Mouse (Mus musculus) neural tube, embryonic 11.5 days (tissue): ENCODE results near the gene Ankrd1. TPM values are rescaled to one million over a fixed set of nuclear protein-coding genes. Genes with fewer than 3 reads are reported as not detected.

ENCODE experiments used
- ATAC-seq: fragments of 200-750 bp; cut with Nextera tagmentation; 2 replicates; pipeline ENCODE4 v1.8.0; 2017; ENCODE audit warnings: moderate number of reproducible peaks, mild to moderate bottlenecking, moderate TSS enrichment, moderate library complexity; ENCODE audit not compliant: insufficient read depth, low FRiP score, low TSS enrichment
- DNase-seq: peaks from one replicate; pipeline ENCODE4 v3.0.0-alpha.2; 2015; ENCODE audit warnings: low spot score
- H3K27ac ChIP-seq: fragments of 300-500 bp; sonication (generic); 2 replicates; pipeline ENCODE4 v1.5.1; 2014; ENCODE audit warnings: low read depth, mild to moderate bottlenecking, low read length
- H3K27me3 ChIP-seq: fragments of 300-500 bp; sonication (generic); 2 replicates; pipeline ENCODE4 v1.6.1; 2014; ENCODE audit warnings: mild to moderate bottlenecking, low read length, mixed read lengths; ENCODE audit not compliant: control insufficient read depth, insufficient read depth
- H3K36me3 ChIP-seq: fragments of 300-500 bp; sonication (generic); 2 replicates; pipeline ENCODE4 v1.6.1; 2014; ENCODE audit warnings: mild to moderate bottlenecking, low read length, moderate library complexity, mixed read lengths; ENCODE audit not compliant: control insufficient read depth, insufficient read depth
- H3K4me1 ChIP-seq: fragments of 300-500 bp; sonication (generic); 2 replicates; pipeline ENCODE4 v1.6.1; 2014; ENCODE audit warnings: low read length, mixed read lengths; ENCODE audit not compliant: control insufficient read depth, insufficient read depth
- H3K4me2 ChIP-seq: fragments of 300-500 bp; sonication (generic); 2 replicates; pipeline ENCODE4 v1.6.1; 2014; ENCODE audit warnings: low read depth, mild to moderate bottlenecking, moderate library complexity
- H3K4me3 ChIP-seq: fragments of 300-500 bp; sonication (generic); 2 replicates; pipeline ENCODE4 v1.5.1; 2014; ENCODE audit warnings: low read depth, low read length
- H3K9ac ChIP-seq: fragments of 300-500 bp; sonication (generic); 2 replicates; pipeline ENCODE4 v1.6.1; 2014; ENCODE audit warnings: mild to moderate bottlenecking, low read length
- H3K9me3 ChIP-seq: fragments of 300-500 bp; sonication (generic); 2 replicates; pipeline ENCODE4 v1.6.1; 2016; ENCODE audit warnings: low read length; ENCODE audit not compliant: control insufficient read depth
- WGBS: fragments of 180-500 bp; shearing (Covaris S2); extraction: QIAGEN DNeasy Blood & Tissue Kit; methylation state at CpG from one replicate; pipeline ENCODE4 v1.1.7; 2014; 5-methylcytosine and 5-hydroxymethylcytosine counted together
- polyA plus RNA-seq: library from polyadenylated mRNA; unstranded; fragments of >200 nt; fragmentation: Nextera tagmentation; extraction: Ambion mirVana; gene quantifications from 2 replicates; pipeline ENCODE4 v1.2.1, GENCODE M21; 2014

Ankrd1 gene
- polyA plus RNA-seq, 1 experiment from 2014 or later = 1.5 TPM

- Histone ChIP-seq H3K27me3 (no peaks in the 10 kb centered on the region), H3K9me3 (no peaks in the 10 kb centered on the region), H3K4me1 (no peaks in the 10 kb centered on the region), H3K27ac (no peak overlapping the region), H3K36me3 (peaks cover 4% of the 10 kb centered on the region), H3K4me3 (no peak overlapping the region), H3K4me2 (no peak overlapping the region), H3K9ac (no peak overlapping the region)
- ATAC-seq = no peak
- no peak for DNase-seq
- 84% methylated on average over 1 of the region's 1 CpGs for WGBS
Measured at GRCm38 (mm10) chr19:36098265-36098664, 21.6 kb downstream of the Ankrd1 start.

DNA sequence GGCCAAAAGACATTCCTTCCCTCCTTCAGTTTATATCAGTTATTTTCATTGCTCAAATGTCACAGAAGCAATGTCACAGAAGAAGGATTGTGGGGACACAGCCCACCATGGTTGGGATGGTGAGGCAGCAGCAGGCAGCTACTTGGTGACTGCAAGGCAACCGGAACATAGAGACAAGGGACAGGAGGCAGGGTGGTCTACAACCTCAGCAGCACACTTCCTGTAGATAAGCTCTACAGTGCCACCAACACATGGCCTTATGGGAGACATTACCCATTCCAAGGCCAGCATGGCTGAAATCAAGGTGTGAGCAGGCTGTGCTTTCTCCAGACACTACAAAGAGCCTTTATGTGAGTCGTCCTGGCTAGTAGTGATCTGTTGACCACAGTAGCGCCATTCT, 22.7 kb downstream of the Ankrd1 start:
- Histone ChIP-seq H3K27me3 (no peaks in the 10 kb centered on the region), H3K4me1 (no peaks in the 10 kb centered on the region), H3K9me3 (no peaks in the 10 kb centered on the region), H3K9ac (no peak overlapping the region), H3K36me3 (peaks cover 4% of the 10 kb centered on the region), H3K4me3 (no peak overlapping the region), H3K4me2 (no peak overlapping the region), H3K27ac (no peak overlapping the region)
- DNase-seq (no peak), ATAC-seq (no peak)
- 89% methylated on average over 3 of the region's 3 CpGs for WGBS

GRCm38 (mm10) chr19:36090781-36091180, 29.1 kb downstream of the Ankrd1 start:
- H3K4me1 ChIP-seq = no peaks in the 10 kb centered on the region
- WGBS = 58% methylated on average over 5 of the region's 5 CpGs
- no peak overlapping the region for H3K4me3 ChIP-seq
- no peak overlapping the region for H3K9ac ChIP-seq
- no peak overlapping the region for H3K4me2 ChIP-seq
- H3K36me3 ChIP-seq = peaks cover 2% of the 10 kb centered on the region
- ATAC-seq (no peak), DNase-seq (no peak)
- no peaks in the 10 kb centered on the region for H3K9me3 ChIP-seq
- no peak overlapping the region for H3K27ac ChIP-seq
- H3K27me3 ChIP-seq = no peaks in the 10 kb centered on the region

DNA sequence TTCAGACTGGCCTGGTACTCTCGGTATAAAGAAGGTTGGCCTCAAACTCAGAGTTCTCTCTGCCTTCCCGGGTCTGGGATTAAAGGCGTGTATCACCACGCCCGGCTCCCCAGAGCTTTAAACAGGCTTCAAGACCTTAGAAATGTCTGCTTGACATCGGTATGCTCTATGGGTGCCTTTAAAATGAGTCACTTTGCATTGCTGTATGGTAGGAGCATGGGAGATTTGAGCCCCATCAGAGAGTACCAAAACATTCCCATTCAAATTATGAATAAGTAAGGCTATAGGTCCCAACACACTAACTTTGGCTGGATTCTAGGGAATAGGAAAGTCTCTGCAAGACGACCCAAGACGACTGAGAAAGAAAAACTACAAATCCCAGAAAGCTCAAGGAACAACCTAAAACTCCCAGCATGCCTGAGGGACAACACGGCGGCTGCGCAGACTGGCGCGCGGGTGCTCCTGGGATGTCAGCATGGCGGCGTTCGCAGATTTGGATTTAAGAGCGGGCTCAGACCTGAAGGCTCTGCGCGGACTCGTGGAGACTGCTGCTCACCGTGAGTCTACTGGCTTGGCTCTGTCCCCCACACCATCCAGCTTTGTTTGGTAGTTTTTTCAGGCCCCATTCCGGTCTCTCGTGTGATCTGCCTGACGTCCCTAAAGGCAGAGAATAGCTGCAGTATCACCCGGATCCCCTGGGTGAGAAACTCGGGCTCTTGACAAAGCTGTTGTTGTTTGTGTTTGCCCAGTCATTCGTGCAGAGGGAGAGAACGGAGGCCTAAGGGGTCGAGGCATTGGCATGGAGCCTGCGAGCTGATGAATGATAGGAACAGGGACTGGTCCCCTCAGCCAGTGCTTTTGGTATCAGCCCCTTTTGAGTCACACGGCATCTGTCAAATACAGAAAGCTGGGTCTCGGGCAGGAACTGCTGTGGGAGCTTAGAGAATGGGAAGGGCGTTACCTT, 36.4 kb downstream of the Ankrd1 start, which contains the start of gene Rpp30:
Gene Rpp30 (plus strand): TSS at position 455 of the 964 bp plus-strand sequence.
- H3K9me3 ChIP-seq = no peaks in the 10 kb centered on the region
- H3K4me3 ChIP-seq = peak within 1 kb of the TSS; percentile 56
- peaks cover 5% of the 10 kb centered on the region for H3K4me1 ChIP-seq
- DNase-seq (peak; percentile 90), ATAC-seq (peak; percentile 89)
- no peak within 1 kb of the TSS for H3K27ac ChIP-seq
- H3K9ac ChIP-seq = peak within 1 kb of the TSS; percentile 59
- WGBS = 1% methylated on average over 34 of the region's 34 CpGs
- peak within 1 kb of the TSS; percentile 63 for H3K4me2 ChIP-seq
- no peaks in the 10 kb centered on the region for H3K36me3 ChIP-seq
- H3K27me3 ChIP-seq = no peaks in the 10 kb centered on the region

GRCm38 (mm10) chr19:36082606-36083261, 37.2 kb downstream of the Ankrd1 start:
- H3K4me2 ChIP-seq = peak overlapping the region; percentile 63
- peaks cover 5% of the 10 kb centered on the region for H3K4me1 ChIP-seq
- WGBS = 48% methylated on average over 7 of the region's 7 CpGs
- ATAC-seq = peak; percentile 83
- H3K9ac ChIP-seq = peak overlapping the region; percentile 46
- H3K4me3 ChIP-seq = peak overlapping the region; percentile 56
- no peaks in the 10 kb centered on the region for H3K27me3 ChIP-seq
- no peaks in the 10 kb centered on the region for H3K36me3 ChIP-seq
- no peaks in the 10 kb centered on the region for H3K9me3 ChIP-seq
- DNase-seq = peak; percentile 56
- no peak overlapping the region for H3K27ac ChIP-seq

DNA sequence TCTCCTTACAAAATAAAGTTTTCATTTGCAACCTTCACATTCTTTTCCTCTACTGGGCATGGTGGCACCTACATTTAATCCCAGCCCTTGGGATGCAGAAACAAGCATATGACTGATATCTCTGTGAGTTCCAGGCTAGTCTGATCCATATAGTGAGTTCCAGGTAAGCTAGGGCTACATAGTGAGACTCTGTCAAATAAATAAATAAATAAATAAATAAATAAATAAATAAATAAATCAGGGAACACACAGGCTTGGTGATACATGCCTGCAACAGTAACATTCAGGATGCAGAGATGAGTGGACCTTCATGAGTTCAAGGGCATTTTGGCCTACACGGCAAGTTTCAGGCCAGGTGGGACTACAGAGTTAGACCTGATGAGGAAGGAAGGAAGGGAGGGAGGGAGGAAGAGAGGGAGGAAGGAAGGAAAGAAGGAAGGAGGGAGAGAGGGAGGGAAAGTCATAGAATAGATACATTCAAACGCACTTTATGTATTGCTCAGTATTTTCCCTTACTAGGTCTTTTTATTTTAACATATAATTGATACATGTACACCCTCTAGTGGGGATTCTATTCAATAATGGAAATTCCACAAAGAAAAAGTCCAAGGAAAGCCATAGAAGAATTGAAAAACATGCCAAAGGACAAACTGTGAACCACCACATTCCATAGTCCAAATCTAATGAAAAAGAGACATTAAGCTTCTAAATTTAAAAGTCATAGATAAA, 56.9 kb downstream of the Ankrd1 start:
- Histone ChIP-seq H3K27ac (no peak overlapping the region), H3K9me3 (no peaks in the 10 kb centered on the region), H3K27me3 (no peaks in the 10 kb centered on the region), H3K4me3 (no peak overlapping the region), H3K9ac (no peak overlapping the region), H3K4me1 (no peaks in the 10 kb centered on the region), H3K4me2 (no peak overlapping the region), H3K36me3 (no peaks in the 10 kb centered on the region)
- DNase-seq (no peak), ATAC-seq (no peak)
- WGBS = 72% methylated on average over 2 of the region's 2 CpGs

Other genes starting within 250 kb of the Ankrd1 start
- gene Htr7, start 62.6 kb downstream of the Ankrd1 start, polyA plus RNA-seq = 0.45 and 0.87 TPM in 2 replicates
- 97.6 and 102 TPM in 2 replicates for gene Rpp30, start 36.4 kb downstream of the Ankrd1 start, polyA plus RNA-seq
- 8.1 and 9.4 TPM in 2 replicates for gene Pcgf5, start 228.2 kb upstream of the Ankrd1 start, polyA plus RNA-seq